Mouse (Mus musculus) myocyte (in vitro differentiated cells): ENCODE measurements at regions not wholly inside any gene's neighbourhood (a gene's known extent, or its start where the extent isn't known, plus 50 kb on each side); places are given as distances from the start of the nearest gene placed in this dataset.

Experiments
- CEBPB ChIP-seq: IDR thresholded peaks from 2 replicates; pipeline ENCODE4 v1.6.1; 2011; ENCODE audit warnings: mild to moderate bottlenecking, moderate library complexity; ENCODE audit not compliant: poor library complexity, insufficient read depth, severe bottlenecking
- E2F4 ChIP-seq: IDR thresholded peaks from one replicate; pipeline ENCODE4 v1.6.1; 2011; ENCODE audit warnings: mild to moderate bottlenecking, control low read depth, moderate library complexity; ENCODE audit not compliant: insufficient read depth
- MAX ChIP-seq: IDR thresholded peaks from one replicate; pipeline ENCODE4 v1.6.1; 2011; ENCODE audit warnings: low read depth, mild to moderate bottlenecking, control low read depth
- MYOD1 ChIP-seq, 3 experiments: IDR thresholded peaks; one replicate each; pipeline ENCODE4 v1.6.1; 2011; ENCODE audit warnings: control low read depth in 2 of 3, low read depth in 2 of 3, mild to moderate bottlenecking in 2 of 3, moderate library complexity in 1 of 3; ENCODE audit not compliant: insufficient read length in 2 of 3, control insufficient read depth in 1 of 3
- MYOG ChIP-seq, 3 experiments: IDR thresholded peaks; one replicate each; pipeline ENCODE4 v1.6.1; 2011; ENCODE audit warnings: control low read depth in 2 of 3, low read depth in 2 of 3, mild to moderate bottlenecking in 2 of 3; ENCODE audit not compliant: insufficient read length in 2 of 3, control insufficient read depth in 1 of 3, insufficient read depth in 1 of 3
- POLR2A ChIP-seq: IDR thresholded peaks from one replicate; pipeline ENCODE4 v1.6.1; 2011; ENCODE audit warnings: low read depth, mild to moderate bottlenecking, control low read depth, moderate library complexity; ENCODE audit not compliant: insufficient read length
- POLR2AphosphoS2 ChIP-seq: IDR thresholded peaks from one replicate; pipeline ENCODE4 v1.6.1; 2011; ENCODE audit warnings: low read depth, control low read depth; ENCODE audit not compliant: insufficient read length
- TCF12 ChIP-seq: IDR thresholded peaks from one replicate; pipeline ENCODE4 v1.6.1; 2011; ENCODE audit warnings: mild to moderate bottlenecking, control low read depth; ENCODE audit not compliant: poor library complexity, insufficient read depth, severe bottlenecking
- TCF3 ChIP-seq: IDR thresholded peaks from one replicate; pipeline ENCODE4 v1.6.1; 2011; ENCODE audit warnings: low read depth, control low read depth; ENCODE audit not compliant: insufficient read length
- USF1 ChIP-seq: IDR thresholded peaks from one replicate; pipeline ENCODE4 v1.6.1; 2011; ENCODE audit warnings: low read depth, mild to moderate bottlenecking, control low read depth, moderate library complexity

DNA sequence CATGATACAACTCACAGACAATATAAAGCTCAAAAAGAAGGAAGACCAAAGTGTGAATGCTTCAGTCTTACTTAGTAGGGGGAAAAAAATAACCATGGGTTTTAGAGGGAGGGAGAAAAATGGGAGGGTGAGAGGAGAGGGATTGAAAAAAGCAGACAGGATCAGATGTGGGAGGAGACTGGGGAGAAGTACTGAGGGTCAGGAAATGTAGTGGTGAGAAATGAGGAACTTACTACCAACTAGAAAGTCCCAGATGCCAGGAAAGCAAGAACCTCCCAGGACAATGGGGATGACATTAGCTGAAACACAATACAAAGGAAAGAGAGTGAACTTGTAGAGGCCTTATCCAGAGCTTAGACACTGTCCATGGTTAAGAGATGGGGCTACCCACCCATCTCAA, 1008.4 kb upstream of the Msl3l2 start:
- no peak for TF ChIP-seq MYOG (IDR thresholded peaks at IDR 0.05; ENCODE audit: control insufficient read depth in 1 of 3, insufficient read depth in 1 of 3, insufficient read length in 2 of 3, low read depth in 2 of 3)
- TF ChIP-seq POLR2A, result no peak
- TF ChIP-seq E2F4, result no peak
- TF ChIP-seq USF1, result no peak
- TF ChIP-seq TCF3, result no peak
- no peak for TF ChIP-seq TCF12
- no peak for TF ChIP-seq POLR2AphosphoS2
- no peak for TF ChIP-seq MAX
- no peak for TF ChIP-seq MYOD1 (IDR thresholded peaks at IDR 0.05; ENCODE audit: control insufficient read depth in 1 of 3, insufficient read length in 2 of 3, low read depth in 2 of 3)
- TF ChIP-seq CEBPB, result no peak
